Mouse (Mus musculus) kidney, embryonic 16.5 days (tissue): ENCODE measurements around the gene Rnasek. TPM values are rescaled to one million over a fixed set of nuclear protein-coding genes. Genes with fewer than 3 reads are reported as not detected.
A peak's percentile ranks its signal among the peaks of the same experiment; 100 is the strongest.

Source experiments
- ATAC-seq: fragments of 200-750 bp; cut with Nextera tagmentation; 2 replicates; pipeline ENCODE4 v1.8.0; 2017; ENCODE audit warnings: moderate TSS enrichment; ENCODE audit not compliant: low FRiP score, low TSS enrichment
- H3K27ac ChIP-seq: fragments of 300-500 bp; sonication (generic); 2 replicates; pipeline ENCODE4 v1.5.1; 2014; ENCODE audit warnings: low read length
- H3K27me3 ChIP-seq: fragments of 300-500 bp; sonication (generic); 2 replicates; pipeline ENCODE4 v1.6.1; 2014; ENCODE audit warnings: low read length, control low read depth, mixed read lengths; ENCODE audit not compliant: insufficient read depth
- H3K36me3 ChIP-seq: fragments of 300-500 bp; sonication (generic); 2 replicates; pipeline ENCODE4 v1.6.1; 2014; ENCODE audit warnings: low read length, control low read depth, mixed read lengths; ENCODE audit not compliant: insufficient read depth
- H3K4me1 ChIP-seq: fragments of 300-500 bp; sonication (generic); 2 replicates; pipeline ENCODE4 v1.6.1; 2014; ENCODE audit warnings: low read length, control low read depth, mixed read lengths; ENCODE audit not compliant: insufficient read depth
- H3K4me2 ChIP-seq: fragments of 300-500 bp; sonication (generic); replicated peaks from 2 replicates; pipeline ENCODE4 v1.6.1; 2014; ENCODE audit warnings: low read depth, low read length
- H3K4me3 ChIP-seq: fragments of 300-500 bp; sonication (generic); 2 replicates; pipeline ENCODE4 v1.5.1; 2014; ENCODE audit warnings: mild to moderate bottlenecking, low read length
- H3K9ac ChIP-seq: fragments of 300-500 bp; sonication (generic); replicated peaks from 2 replicates; pipeline ENCODE4 v1.6.1; 2014; ENCODE audit warnings: low read length
- H3K9me3 ChIP-seq: fragments of 300-500 bp; sonication (generic); 2 replicates; pipeline ENCODE4 v1.6.1; 2016; ENCODE audit warnings: low read length, control low read depth
- WGBS: fragments of 180-500 bp; shearing (Covaris S2); extraction: QIAGEN DNeasy Blood & Tissue Kit; methylation state at CpG from one replicate; pipeline ENCODE4 v1.1.7; 2014; 5-methylcytosine and 5-hydroxymethylcytosine counted together
- polyA plus RNA-seq: library from polyadenylated mRNA; unstranded; fragments of >200 nt; fragmentation: Nextera tagmentation; extraction: Ambion mirVana; gene quantifications from 2 replicates; pipeline ENCODE4 v1.2.1, GENCODE M21; 2015

Rnasek gene
- polyA plus RNA-seq, 1 experiment from 2014 or later, result 235 TPM

- H3K4me1 ChIP-seq, result no peaks in the 10 kb centered on the region
- 62% methylated on average over 4 of the region's 4 CpGs for whole genome bisulfite sequencing
- no peaks in the 10 kb centered on the region for H3K9me3 ChIP-seq
- H3K27ac ChIP-seq, result no peak overlapping the region
- ATAC-seq, result no peak
- H3K36me3 ChIP-seq, result no peaks in the 10 kb centered on the region
- H3K27me3 ChIP-seq, result no peaks in the 10 kb centered on the region
- no peak overlapping the region for H3K4me2 ChIP-seq
- H3K4me3 ChIP-seq, result no peak overlapping the region
- H3K9ac ChIP-seq, result no peak overlapping the region
These were observed 26.2 kb upstream of the Rnasek start for GRCm38 (mm10) chr11:70265819-70266218.

GRCm38 (mm10) chr11:70265252-70265651, 25.6 kb upstream of the Rnasek start:
- no peak overlapping the region for H3K4me2 ChIP-seq
- H3K27ac ChIP-seq, result no peak overlapping the region
- 43% methylated on average over 3 of the region's 3 CpGs for WGBS
- H3K27me3 ChIP-seq, result no peaks in the 10 kb centered on the region
- no peak overlapping the region for H3K4me3 ChIP-seq
- no peaks in the 10 kb centered on the region for H3K36me3 ChIP-seq
- no peak for ATAC-seq
- H3K9ac ChIP-seq, result no peak overlapping the region
- no peaks in the 10 kb centered on the region for H3K4me1 ChIP-seq
- H3K9me3 ChIP-seq, result no peaks in the 10 kb centered on the region

GRCm38 (mm10) chr11:70259035-70259434, 19.4 kb upstream of the Rnasek start:
- WGBS, result 82% methylated on average over 4 of the region's 4 CpGs
- Histone ChIP-seq H3K9ac (no peak overlapping the region), H3K4me1 (peaks cover 5% of the 10 kb centered on the region; the same call in 1 of the 2 replicates), H3K9me3 (no peaks in the 10 kb centered on the region), H3K4me2 (no peak overlapping the region), H3K36me3 (no peaks in the 10 kb centered on the region), H3K4me3 (no peak overlapping the region), H3K27me3 (peaks cover 16% of the 10 kb centered on the region), H3K27ac (no peak overlapping the region)
- ATAC-seq, result no peak

GRCm38 (mm10) chr11:70254931-70255531, 15.4 kb upstream of the Rnasek start, which contains the start of gene Alox12:
Gene Alox12 (minus strand): TSS chr11:70255353.
- Histone ChIP-seq H3K4me2 (peak within 1 kb of the TSS; percentile 60), H3K9ac (peak within 1 kb of the TSS; percentile 50), H3K27me3 (peaks cover 36% of the 10 kb centered on the region), H3K27ac (no peak within 1 kb of the TSS), H3K9me3 (no peaks in the 10 kb centered on the region), H3K4me1 (peaks cover 5% of the 10 kb centered on the region; the same call in 1 of the 2 replicates), H3K4me3 (peak within 1 kb of the TSS; percentile 43), H3K36me3 (no peaks in the 10 kb centered on the region)
- ATAC-seq, result peak; percentile 77
- 1% methylated on average over 25 of the region's 25 CpGs for WGBS

GRCm38 (mm10) chr11:70254337-70254736, 14.7 kb upstream of the Rnasek start:
- Histone ChIP-seq H3K9me3 (no peaks in the 10 kb centered on the region), H3K4me3 (peak overlapping the region; percentile 43), H3K27ac (no peak overlapping the region), H3K27me3 (peaks cover 36% of the 10 kb centered on the region), H3K4me2 (peak overlapping the region; percentile 60), H3K4me1 (peaks cover 5% of the 10 kb centered on the region; the same call in 1 of the 2 replicates), H3K36me3 (no peaks in the 10 kb centered on the region), H3K9ac (peak overlapping the region; percentile 50)
- 2% methylated on average over 18 of the region's 18 CpGs for WGBS
- ATAC-seq, result no peak

- Histone ChIP-seq H3K27me3 (peaks cover 47% of the 10 kb centered on the region), H3K9ac (no peak overlapping the region), H3K4me3 (no peak overlapping the region), H3K4me1 (peaks cover 5% of the 10 kb centered on the region; the same call in 1 of the 2 replicates), H3K27ac (no peak overlapping the region), H3K36me3 (no peaks in the 10 kb centered on the region), H3K4me2 (no peak overlapping the region), H3K9me3 (no peaks in the 10 kb centered on the region)
- WGBS, result 70% methylated on average over 8 of the region's 8 CpGs
- ATAC-seq, result no peak
These were observed 12.2 kb upstream of the Rnasek start for GRCm38 (mm10) chr11:70251853-70252252.

- Histone ChIP-seq H3K4me3 (no peak overlapping the region), H3K27me3 (peaks cover 42% of the 10 kb centered on the region), H3K9ac (no peak overlapping the region), H3K4me1 (peaks cover under 1% of the 10 kb centered on the region; the same call in 1 of the 2 replicates), H3K4me2 (no peak overlapping the region), H3K27ac (no peak overlapping the region), H3K9me3 (no peaks in the 10 kb centered on the region), H3K36me3 (no peaks in the 10 kb centered on the region)
- ATAC-seq, result no peak
- WGBS, result 66% methylated on average over 11 of the region's 11 CpGs
These were observed 10.5 kb upstream of the Rnasek start for GRCm38 (mm10) chr11:70250150-70250549.

- no peak overlapping the region for H3K4me3 ChIP-seq
- no peaks in the 10 kb centered on the region for H3K36me3 ChIP-seq
- ATAC-seq, result no peak
- 52% methylated on average over 9 of the region's 9 CpGs for WGBS
- H3K9me3 ChIP-seq, result no peaks in the 10 kb centered on the region
- H3K9ac ChIP-seq, result no peak overlapping the region
- H3K27me3 ChIP-seq, result peaks cover 16% of the 10 kb centered on the region
- H3K4me1 ChIP-seq, result no peaks in the 10 kb centered on the region
- H3K4me2 ChIP-seq, result no peak overlapping the region
- H3K27ac ChIP-seq, result no peak overlapping the region
These were observed 7.6 kb upstream of the Rnasek start for GRCm38 (mm10) chr11:70247136-70247845.

GRCm38 (mm10) chr11:70242591-70242990, 2.9 kb upstream of the Rnasek start:
- no peaks in the 10 kb centered on the region for H3K9me3 ChIP-seq
- no peak overlapping the region for H3K4me3 ChIP-seq
- WGBS, result 69% methylated on average over 11 of the region's 11 CpGs
- no peak overlapping the region for H3K9ac ChIP-seq
- no peak for ATAC-seq
- H3K27ac ChIP-seq, result no peak overlapping the region
- H3K36me3 ChIP-seq, result no peaks in the 10 kb centered on the region
- no peak overlapping the region for H3K4me2 ChIP-seq
- H3K4me1 ChIP-seq, result peaks cover 14% of the 10 kb centered on the region; the same call in 1 of the 2 replicates
- H3K27me3 ChIP-seq, result peaks cover 4% of the 10 kb centered on the region; the same call in 1 of the 2 replicates
